Mouse (Mus musculus): ENCODE data around the gene Ankle2.

- TF ChIP-seq CTCF (IDR thresholded peaks at IDR 0.05; ENCODE audit: control insufficient read depth, insufficient read depth, low read length) (no peak), POLR2A (IDR thresholded peaks at IDR 0.05; ENCODE audit: borderline replicate concordance, control insufficient read depth, low read depth, low read length) (no peak)
Measured at GRCm38 (mm10) chr5:110285770-110286445, 55.1 kb downstream of the Ankle2 start, which contains the start of the genes Pxmp2 and Pole.
